Mouse (Mus musculus) adrenal gland, adult 8-10 months (tissue): ENCODE data around the gene Bsn. TPM values are rescaled to one million over a fixed set of nuclear protein-coding genes. Genes with fewer than 3 reads are reported as not detected.
A peak's percentile ranks its signal among the peaks of the same experiment; 100 is the strongest.
"Not testable (repeated sequence)": the region's sequence is repeated elsewhere in the genome, so short reads cannot be mapped to it uniquely, and the experiment has no call there.

ENCODE experiments used
- DNase-seq: peaks from one replicate; pipeline ENCODE4 v3.0.0; 2022
- total RNA-seq, 4 experiments: library from RNA; stranded (reverse); gene quantifications; 2 replicates each; pipeline ENCODE4 v1.2.4; 2022

The Bsn gene
- total RNA-seq, 4 experiments from 2014 or later = 3.7 to 6.8 (median 6.4) TPM

GRCm38 (mm10) chr9:108196920-108197677, 6.9 kb upstream of the Bsn start:
- no peak for DNase-seq

GRCm38 (mm10) chr9:108196222-108196621, 6.0 kb upstream of the Bsn start:
- not testable (repeated sequence) for DNase-seq

GRCm38 (mm10) chr9:108189488-108189786, 747 bp downstream of the Bsn start:
- no peak for DNase-seq

DNA sequence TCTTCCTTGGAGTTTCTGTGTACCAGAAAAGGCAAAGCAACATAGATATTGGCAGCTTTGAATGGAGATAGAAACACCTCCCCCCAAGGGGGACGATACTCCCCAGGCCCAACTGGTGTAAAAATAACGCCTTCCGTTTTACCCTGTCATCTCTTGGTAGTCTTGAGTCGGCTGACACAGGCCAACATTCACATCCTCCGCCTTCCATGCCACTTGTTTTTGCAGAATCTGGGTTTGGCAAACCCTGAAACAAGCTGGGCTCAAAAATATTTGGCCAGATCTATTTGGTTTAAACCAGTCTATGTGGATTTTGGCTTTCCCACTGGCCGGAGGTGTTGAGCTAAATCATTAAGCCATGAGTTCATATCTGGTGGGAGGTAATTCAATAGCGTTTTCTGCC, 1.2 kb downstream of the Bsn start:
- DNase-seq = no peak

DNA sequence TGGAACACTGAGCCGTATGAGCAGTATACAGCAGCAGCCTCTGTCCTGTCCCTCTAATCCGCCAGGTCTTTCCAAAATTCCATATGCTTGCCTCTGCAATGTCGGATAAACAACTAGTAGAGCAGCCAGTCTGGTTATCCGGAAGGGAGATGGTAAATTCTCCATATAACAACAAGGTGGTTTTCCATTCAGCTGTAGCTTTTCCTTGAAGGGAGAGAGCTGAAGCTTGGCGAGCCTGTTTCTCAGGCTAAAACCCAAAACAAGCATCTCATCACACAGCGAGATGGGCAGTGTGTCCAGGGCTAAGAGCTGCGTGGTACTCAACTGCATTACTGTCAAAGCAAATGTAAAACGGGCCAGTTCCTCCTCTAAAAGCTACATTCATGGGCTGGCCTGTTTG, 1.7 kb downstream of the Bsn start:
- DNase-seq = no peak

DNA sequence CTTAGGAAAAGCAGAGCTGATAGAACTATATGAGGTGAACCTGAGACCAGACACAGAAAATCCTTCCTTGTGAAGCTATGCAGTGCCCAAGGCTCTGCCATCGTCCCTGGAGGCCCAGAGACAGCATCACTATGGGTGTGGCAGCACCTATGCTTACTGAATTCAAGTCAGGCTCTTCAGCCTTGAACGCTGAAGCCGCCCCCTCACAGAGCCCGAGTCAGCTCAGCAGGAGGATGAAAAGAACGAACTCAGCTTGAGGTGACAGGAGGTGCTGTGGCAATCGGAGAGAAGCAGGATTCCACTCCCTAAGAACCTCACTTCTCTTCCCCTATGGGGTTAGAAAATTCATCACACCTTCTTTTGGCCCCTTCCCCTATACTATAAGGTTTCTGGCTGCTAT, 2.6 kb downstream of the Bsn start:
- no peak for DNase-seq

- no peak for DNase-seq
These were observed 4.4 kb downstream of the Bsn start for GRCm38 (mm10) chr9:108185786-108186185.

GRCm38 (mm10) chr9:108183531-108183994, 6.6 kb downstream of the Bsn start:
- DNase-seq = no peak

GRCm38 (mm10) chr9:108182806-108183506, 7.2 kb downstream of the Bsn start:
- DNase-seq = no peak

DNA sequence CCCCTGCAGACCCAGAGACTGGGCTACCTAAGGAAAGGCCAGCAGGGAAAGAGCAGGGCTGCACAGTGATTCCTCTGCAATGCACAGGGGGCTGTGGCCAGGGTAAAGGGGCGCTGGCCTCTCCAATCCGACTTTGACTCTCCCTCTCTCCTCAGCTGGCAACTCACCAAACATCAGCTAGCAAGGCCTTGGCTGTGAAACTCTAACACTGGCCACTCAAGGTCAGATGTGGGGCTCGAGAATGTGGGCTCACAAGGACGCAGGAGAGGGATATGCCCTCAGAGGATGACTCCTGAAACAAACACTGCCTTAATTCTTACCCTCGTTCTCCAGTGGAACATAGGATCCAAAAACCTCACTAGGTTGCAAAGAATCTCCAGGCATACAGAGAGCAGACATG, 11.8 kb downstream of the Bsn start:
- DNase-seq = peak; percentile 55

- DNase-seq = no peak
These were observed 14.9 kb downstream of the Bsn start for GRCm38 (mm10) chr9:108175116-108175838.

DNA sequence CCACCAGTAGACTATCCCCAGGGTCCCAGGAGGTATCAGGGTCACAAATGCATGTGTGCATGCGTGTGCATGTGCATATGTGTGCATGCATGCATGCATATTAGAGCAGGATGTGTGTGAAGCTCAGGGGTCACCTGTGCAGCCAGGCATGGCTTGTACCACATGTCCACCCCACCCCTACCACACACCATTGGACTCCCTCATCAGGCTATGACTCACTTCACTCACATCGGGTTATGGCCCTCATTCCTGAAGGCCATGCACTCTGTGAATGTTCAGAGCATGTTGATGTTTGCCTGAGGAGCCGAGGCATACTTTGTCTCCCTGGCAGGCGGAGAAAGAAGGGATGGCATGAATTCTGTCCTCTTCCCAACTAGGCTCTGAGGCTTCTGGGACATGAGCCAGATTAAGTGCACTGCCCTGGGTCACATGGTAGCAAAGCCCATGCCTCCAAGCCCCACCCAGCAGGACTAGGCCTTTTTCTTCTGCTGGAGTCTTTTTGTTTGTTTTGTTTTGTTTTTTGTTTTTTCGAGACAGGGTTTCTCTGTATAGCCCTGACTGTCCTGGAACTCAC, 17.3 kb downstream of the Bsn start:
- peak; percentile 30 for DNase-seq

GRCm38 (mm10) chr9:108169751-108170150, 20.4 kb downstream of the Bsn start:
- no peak for DNase-seq

DNA sequence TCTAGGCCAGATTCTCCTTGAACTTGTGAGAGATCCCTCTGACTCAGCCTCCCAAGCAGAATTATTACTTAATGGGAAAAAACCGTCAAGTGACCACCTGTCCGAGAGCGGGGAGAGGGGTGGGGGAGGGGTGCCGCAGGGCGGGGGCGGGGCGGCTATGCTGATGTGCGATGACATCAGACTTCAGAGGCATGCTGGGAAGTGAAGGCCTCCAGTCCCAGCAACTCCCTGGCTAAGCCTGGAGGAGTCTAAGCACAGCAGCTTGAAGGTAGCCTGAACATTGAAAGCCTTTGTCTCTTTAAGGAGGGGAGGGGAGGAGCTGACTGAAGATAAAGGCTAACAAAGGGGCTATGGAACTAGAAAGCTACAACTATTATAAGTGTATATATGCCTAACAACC, 25.0 kb downstream of the Bsn start:
- DNase-seq = no peak

DNA sequence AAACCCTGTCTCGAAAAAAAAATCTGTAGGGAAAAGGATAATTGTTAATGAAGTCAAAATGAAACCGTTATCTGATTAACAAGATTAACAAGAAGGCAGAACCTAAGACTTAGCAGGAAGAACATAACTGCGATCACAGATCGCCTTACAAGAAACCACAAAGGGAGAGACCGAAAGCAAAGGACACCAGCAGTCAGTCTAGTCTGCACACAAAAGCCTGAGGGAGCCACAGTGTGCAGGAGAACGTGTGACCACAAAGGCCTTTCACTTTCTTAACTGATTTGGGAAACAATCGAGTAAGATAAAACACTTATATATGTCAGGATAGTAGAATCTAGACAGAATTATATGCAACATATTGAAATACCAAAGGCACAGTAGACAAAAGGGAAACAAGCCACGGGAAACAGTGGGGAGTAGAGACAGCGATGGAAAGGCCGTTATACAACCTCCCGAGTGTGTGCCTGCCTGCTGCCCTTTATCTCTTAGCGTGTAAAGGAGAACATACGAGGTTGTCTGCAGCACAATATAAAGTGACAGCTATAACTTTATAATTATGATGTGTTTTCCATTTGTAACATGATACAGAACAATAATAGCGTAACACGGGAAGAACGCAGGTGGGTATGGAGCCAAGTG, 26.4 kb downstream of the Bsn start:
- no peak for DNase-seq

- DNase-seq = no peak
These were observed 32.3 kb downstream of the Bsn start for GRCm38 (mm10) chr9:108157891-108158290.

DNA sequence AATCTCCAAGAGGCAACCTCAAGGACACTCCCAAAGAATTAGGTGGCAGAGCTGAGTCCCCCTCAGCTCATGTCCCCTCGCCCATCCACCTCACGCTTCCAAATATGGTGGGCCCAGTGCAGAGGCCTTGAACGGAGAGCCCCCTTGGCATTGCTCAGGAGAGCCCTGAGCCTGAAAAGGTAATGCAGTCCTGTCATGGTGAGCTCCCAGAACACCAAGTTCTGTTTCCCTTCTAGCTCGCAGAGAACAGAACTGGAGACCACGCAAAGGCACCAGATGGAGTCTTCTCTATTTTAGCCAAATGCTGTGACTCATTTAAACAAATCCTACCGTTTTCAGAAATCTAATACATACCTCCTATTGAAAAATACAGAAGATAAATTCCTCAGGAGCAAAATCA, 32.7 kb downstream of the Bsn start:
- DNase-seq = no peak

DNA sequence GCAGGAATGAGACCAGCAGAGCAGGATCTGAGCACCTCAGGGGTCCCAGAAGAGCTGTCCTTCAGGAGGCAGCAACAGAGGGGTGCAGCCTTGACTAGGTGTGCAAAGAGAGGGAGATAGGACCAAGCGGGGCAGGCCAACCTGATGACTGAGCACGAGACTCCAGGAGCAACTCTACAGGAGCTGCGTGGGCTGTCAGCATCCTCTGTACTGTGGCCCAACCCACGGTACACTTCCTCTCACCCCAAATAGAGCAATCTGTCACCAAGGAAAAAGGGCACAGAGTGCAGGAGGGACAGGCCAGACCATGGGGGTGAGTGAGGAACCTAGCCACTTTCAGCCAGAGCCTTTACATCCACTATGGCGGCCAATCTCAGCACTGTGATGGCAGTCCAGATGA, 33.4 kb downstream of the Bsn start:
- no peak for DNase-seq

DNA sequence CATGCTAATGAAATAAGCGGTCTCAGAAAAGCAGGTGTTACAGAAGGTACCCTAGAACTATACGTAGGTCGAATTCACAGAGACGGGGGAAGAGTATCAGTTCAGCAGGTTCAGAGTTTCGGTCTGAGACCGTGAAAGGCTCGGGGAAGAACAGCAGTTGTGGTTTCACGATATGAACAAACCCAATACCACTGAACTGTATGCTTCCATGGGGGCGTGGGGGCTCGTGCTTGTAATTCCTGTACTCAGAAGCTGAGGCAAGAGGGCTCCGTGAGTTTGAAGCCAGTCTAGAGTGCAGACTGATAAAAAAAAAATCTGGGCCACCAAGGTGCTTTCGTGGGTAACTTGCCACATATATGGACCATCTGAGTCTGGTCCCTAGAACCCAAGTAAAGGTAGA, 35.4 kb downstream of the Bsn start:
- DNase-seq = no peak

- DNase-seq = no peak
These were observed 36.4 kb downstream of the Bsn start for GRCm38 (mm10) chr9:108153516-108154448.

DNA sequence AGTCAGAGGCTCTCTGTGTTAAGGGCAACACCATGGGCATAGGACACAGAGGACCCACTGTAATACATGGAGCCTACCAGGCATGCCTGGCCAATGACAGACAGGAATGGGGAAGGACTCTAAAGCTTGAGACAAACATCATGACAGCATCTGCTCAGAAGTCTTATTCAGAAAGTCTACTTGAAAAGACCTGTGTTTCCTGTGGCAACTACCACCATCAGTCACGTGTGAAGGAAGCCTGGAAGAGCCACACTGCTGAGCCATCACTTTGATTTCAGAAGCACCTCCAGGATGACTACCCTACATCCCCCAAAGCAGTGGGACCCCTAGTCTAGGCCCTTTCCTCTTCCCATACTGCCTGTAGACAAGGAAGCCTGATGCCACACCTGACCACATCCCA, 39.7 kb downstream of the Bsn start:
- DNase-seq = no peak

DNA sequence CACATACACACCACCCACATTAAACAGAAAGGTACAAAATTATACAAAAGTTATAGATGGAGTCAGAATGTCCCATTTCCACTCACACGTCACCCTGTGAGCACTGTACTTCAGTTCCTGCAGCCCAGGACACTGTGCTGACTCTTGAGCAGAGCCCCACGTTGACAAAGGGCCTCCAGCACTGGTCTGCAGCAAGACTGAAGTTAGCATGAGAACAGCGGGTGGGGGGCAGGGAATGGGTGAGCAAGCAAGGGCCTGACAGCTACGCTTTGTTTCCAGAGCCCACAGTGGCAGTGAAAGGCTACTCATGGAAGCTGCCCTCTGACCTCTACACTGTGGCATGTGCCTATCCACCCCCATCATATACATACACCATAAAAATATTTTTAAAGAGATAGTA, 40.4 kb downstream of the Bsn start:
- DNase-seq = no peak
